Comparison of ENCODE assay signal across 9 mouse cellular contexts in the genomic region with DNA sequence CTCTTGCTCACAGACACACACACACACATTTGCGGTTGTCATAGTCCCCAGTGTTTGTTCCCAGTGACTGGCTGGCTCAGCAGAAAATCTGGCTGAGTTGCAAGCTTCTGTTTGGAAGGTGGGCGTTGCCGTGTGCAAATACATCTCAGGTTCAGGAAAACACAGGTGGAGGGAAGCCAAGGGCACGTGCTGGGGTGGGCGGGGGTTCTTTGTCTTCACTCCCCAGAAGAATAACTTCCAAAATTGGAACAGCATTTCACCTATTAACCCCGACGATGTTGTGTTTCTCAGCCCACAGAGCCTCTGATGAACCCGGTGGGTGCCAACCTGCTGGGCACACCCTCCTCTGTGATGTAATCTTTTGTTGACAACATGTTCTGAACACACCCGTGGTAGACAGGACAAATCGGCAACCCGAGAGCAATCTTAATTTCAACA.
A peak's percentile ranks its signal among the peaks of the same experiment; 100 is the strongest.
DNase-seq lines count a peak whose midpoint lies in the region; ATAC-seq lines count a peak whose summit lies in the region.
"Had no signal": no experiment of that assay in that cellular context is flagged by ENCODE, and none has a peak within 500 bp of the region (broad histone marks: within the 10 kb centered on the region; RNA-seq: fewer than 3 reads in every experiment).

No protein-coding gene starts in this region.

- H3K36me3 ChIP-seq in liver, embryonic 15.5 days (replicated peaks): no peaks in the 10 kb centered on the region
- H3K36me3 ChIP-seq in liver, embryonic 11.5 days (ENCODE audit: control insufficient read depth, insufficient read depth, low read length): no peaks in the 10 kb centered on the region
- H3K36me3 ChIP-seq in limb, embryonic 10.5 days: no peaks in the 10 kb centered on the region
- H3K36me3 ChIP-seq in stomach, embryonic 16.5 days (ENCODE audit: control insufficient read depth, insufficient read depth, low read length): no peaks in the 10 kb centered on the region
- no peaks in the 10 kb centered on the region for H3K36me3 ChIP-seq in midbrain, embryonic 15.5 days (replicated peaks)
- H3K36me3 ChIP-seq in hindbrain, embryonic 16.5 days (ENCODE audit: control insufficient read depth, insufficient read depth, low read length): no peaks in the 10 kb centered on the region
- H3K36me3 ChIP-seq: G1E had no signal

- H3K9me3 ChIP-seq in liver, embryonic 15.5 days (replicated peaks): no peaks in the 10 kb centered on the region
- H3K9me3 ChIP-seq in liver, embryonic 11.5 days (ENCODE audit: control insufficient read depth, low read length): no peaks in the 10 kb centered on the region
- no peaks in the 10 kb centered on the region for H3K9me3 ChIP-seq in limb, embryonic 10.5 days (replicated peaks)
- H3K9me3 ChIP-seq in stomach, embryonic 16.5 days (replicated peaks; ENCODE audit: control insufficient read depth, low read length): no peaks in the 10 kb centered on the region
- H3K9me3 ChIP-seq in midbrain, embryonic 15.5 days: no peaks in the 10 kb centered on the region
- H3K9me3 ChIP-seq in hindbrain, embryonic 16.5 days (ENCODE audit: control insufficient read depth, low read length): no peaks in the 10 kb centered on the region

- H3K4me3 ChIP-seq in liver, embryonic 15.5 days (replicated peaks): no peak overlapping the region
- no peak overlapping the region for H3K4me3 ChIP-seq in liver, embryonic 11.5 days (ENCODE audit: low read depth, low read length)
- no peak overlapping the region for H3K4me3 ChIP-seq in limb, embryonic 10.5 days
- H3K4me3 ChIP-seq in stomach, embryonic 16.5 days (replicated peaks; ENCODE audit: low read length): no peak overlapping the region
- no peak overlapping the region for H3K4me3 ChIP-seq in midbrain, embryonic 15.5 days
- H3K4me3 ChIP-seq in hindbrain, embryonic 16.5 days (ENCODE audit: low read length): no peak overlapping the region

- no peaks in the 10 kb centered on the region for H3K27me3 ChIP-seq in liver, embryonic 15.5 days
- no peaks in the 10 kb centered on the region; the same call in 1 of the 2 replicates for H3K27me3 ChIP-seq in liver, embryonic 11.5 days (replicated peaks; ENCODE audit: control insufficient read depth, insufficient read depth, low read length)
- 0 out of 2 replicates have a peak, but pooled peaks cover 11% of the 10 kb centered on the region for H3K27me3 ChIP-seq in limb, embryonic 10.5 days (ENCODE audit: low read depth, poor library complexity, severe bottlenecking)
- no peaks in the 10 kb centered on the region for H3K27me3 ChIP-seq in stomach, embryonic 16.5 days (ENCODE audit: control insufficient read depth, insufficient read depth, low read length)
- H3K27me3 ChIP-seq in midbrain, embryonic 15.5 days (replicated peaks): no peaks in the 10 kb centered on the region
- H3K27me3 ChIP-seq in hindbrain, embryonic 16.5 days (replicated peaks; ENCODE audit: control insufficient read depth, insufficient read depth, low read length): no peaks in the 10 kb centered on the region

- H3K4me1 ChIP-seq in liver, embryonic 15.5 days (replicated peaks): peaks cover 16% of the 10 kb centered on the region; the same call in 1 of the 2 replicates
- H3K4me1 ChIP-seq in liver, embryonic 11.5 days (replicated peaks; ENCODE audit: control insufficient read depth, insufficient read depth, low read length): no peaks in the 10 kb centered on the region; the same call in 1 of the 2 replicates
- peaks cover 27% of the 10 kb centered on the region for H3K4me1 ChIP-seq in limb, embryonic 10.5 days
- H3K4me1 ChIP-seq in stomach, embryonic 16.5 days (ENCODE audit: control insufficient read depth, insufficient read depth, low read length): peaks cover 14% of the 10 kb centered on the region; the same call in 1 of the 2 replicates
- no peaks in the 10 kb centered on the region for H3K4me1 ChIP-seq in midbrain, embryonic 15.5 days
- H3K4me1 ChIP-seq in hindbrain, embryonic 16.5 days (ENCODE audit: control insufficient read depth, insufficient read depth, low read depth, low read length): peaks cover 9% of the 10 kb centered on the region

- 51% methylated on average over 11 of the region's 11 CpGs for WGBS in liver, embryonic 15.5 days (ENCODE audit: insufficient replicate concordance)
- 66% methylated on average over 11 of the region's 11 CpGs for WGBS in liver, embryonic 11.5 days
- WGBS in limb, embryonic 10.5 days: 81% methylated on average over 11 of the region's 11 CpGs
- WGBS in stomach, embryonic 16.5 days: 45% methylated on average over 11 of the region's 11 CpGs
- WGBS in midbrain, embryonic 15.5 days: 69% methylated on average over 11 of the region's 11 CpGs
- 63% methylated on average over 11 of the region's 11 CpGs for WGBS in hindbrain, embryonic 16.5 days

- H3K27ac ChIP-seq in liver, embryonic 15.5 days (replicated peaks): no peak overlapping the region
- no peak overlapping the region for H3K27ac ChIP-seq in liver, embryonic 11.5 days (ENCODE audit: low read depth, low read length)
- peak overlapping the region; percentile 62 for H3K27ac ChIP-seq in limb, embryonic 10.5 days
- no peak overlapping the region for H3K27ac ChIP-seq in stomach, embryonic 16.5 days (ENCODE audit: low read length)
- H3K27ac ChIP-seq in midbrain, embryonic 15.5 days: no peak overlapping the region
- no peak overlapping the region for H3K27ac ChIP-seq in hindbrain, embryonic 16.5 days (ENCODE audit: low read depth, low read length)

- no peak for DNase-seq in liver, embryonic 11.5 days (ENCODE audit: low spot score)
- DNase-seq in fat pad, adult 2 months (ENCODE audit: extremely low read depth, low read depth, low spot score): peak; percentile 2
- no peak for DNase-seq in limb, embryonic 10.5 days (ENCODE audit: low spot score)
- no peak for DNase-seq in cerebellum, adult 11 months

- no peak overlapping the region for H3K4me2 ChIP-seq in liver, embryonic 15.5 days
- H3K4me2 ChIP-seq in liver, embryonic 11.5 days: no peak overlapping the region
- H3K4me2 ChIP-seq in stomach, embryonic 16.5 days (ENCODE audit: low read depth, low read length): 0 out of 2 replicates have a peak overlapping the region, but pooled peaks have one; percentile 3
- no peak overlapping the region for H3K4me2 ChIP-seq in midbrain, embryonic 15.5 days
- no peak overlapping the region for H3K4me2 ChIP-seq in hindbrain, embryonic 16.5 days (ENCODE audit: low read length)

- H3K9ac ChIP-seq in liver, embryonic 15.5 days: no peak overlapping the region
- no peak overlapping the region for H3K9ac ChIP-seq in liver, embryonic 11.5 days (ENCODE audit: low read depth, low read length)
- H3K9ac ChIP-seq in stomach, embryonic 16.5 days (ENCODE audit: low read length): no peak overlapping the region
- H3K9ac ChIP-seq in midbrain, embryonic 15.5 days: no peak overlapping the region
- H3K9ac ChIP-seq in hindbrain, embryonic 16.5 days (ENCODE audit: low read depth, low read length): no peak overlapping the region

- 0 out of 2 replicates have a peak, but pooled peaks have one; percentile 22 for ATAC-seq in liver, embryonic 15.5 days (ENCODE audit: insufficient read depth)
- ATAC-seq in liver, embryonic 11.5 days (replicated peaks; ENCODE audit: low FRiP score): no peak
- peak; percentile 56; the same call in 1 of the 2 replicates for ATAC-seq in stomach, embryonic 16.5 days (ENCODE audit: insufficient read depth, low FRiP score)
- ATAC-seq in midbrain, embryonic 15.5 days (replicated peaks): no peak
- ATAC-seq in hindbrain, embryonic 16.5 days: no peak

Comparison
In these comparisons a context has a peak if more than half of its experiments do, and no peak if none do; other contexts are left out.
1. ATAC-seq: peak in liver, embryonic 15.5 days (single experiment) and stomach, embryonic 16.5 days (single experiment); none in liver, embryonic 11.5 days (single experiment), midbrain, embryonic 15.5 days (single experiment) and hindbrain, embryonic 16.5 days (single experiment).